Mouse (Mus musculus) cerebellum, adult 11-12 months (tissue): ENCODE data around the gene 1700025G04Rik.
A peak's percentile ranks its signal among the peaks of the same experiment; 100 is the strongest.

Source experiments
- DNase-seq: peaks from one replicate; pipeline ENCODE4 v3.0.0; 2022

The 1700025G04Rik gene

GRCm38 (mm10) chr1:152028718-152029117, 61.2 kb downstream of the 1700025G04Rik start:
- no peak for DNase-seq

GRCm38 (mm10) chr1:152026762-152027161, 63.2 kb downstream of the 1700025G04Rik start:
- peak; percentile 76 for DNase-seq

GRCm38 (mm10) chr1:152025308-152025707, 64.6 kb downstream of the 1700025G04Rik start:
- DNase-seq, result no peak

- DNase-seq, result no peak
These were observed 65.7 kb downstream of the 1700025G04Rik start for GRCm38 (mm10) chr1:152024019-152024787.

GRCm38 (mm10) chr1:152020812-152021211, 69.1 kb downstream of the 1700025G04Rik start:
- DNase-seq, result no peak

GRCm38 (mm10) chr1:152020070-152020469, 69.9 kb downstream of the 1700025G04Rik start:
- no peak for DNase-seq

GRCm38 (mm10) chr1:152019196-152019595, 70.7 kb downstream of the 1700025G04Rik start:
- no peak for DNase-seq

- DNase-seq, result peak; percentile 60
These were observed 71.6 kb downstream of the 1700025G04Rik start for GRCm38 (mm10) chr1:152018322-152018721.

- DNase-seq, result no peak
These were observed 73.3 kb downstream of the 1700025G04Rik start for GRCm38 (mm10) chr1:152016663-152017062.

GRCm38 (mm10) chr1:152015555-152016125, 74.3 kb downstream of the 1700025G04Rik start:
- DNase-seq, result no peak

- no peak for DNase-seq
These were observed 78.2 kb downstream of the 1700025G04Rik start for GRCm38 (mm10) chr1:152011741-152012140.

- DNase-seq, result no peak
These were observed 79.5 kb downstream of the 1700025G04Rik start for GRCm38 (mm10) chr1:152010251-152010980.

- DNase-seq, result no peak
These were observed 81.4 kb downstream of the 1700025G04Rik start for GRCm38 (mm10) chr1:152008473-152008991.

- DNase-seq, result no peak
These were observed 83.4 kb downstream of the 1700025G04Rik start for GRCm38 (mm10) chr1:152006529-152006928.

- DNase-seq, result no peak
These were observed 85.4 kb downstream of the 1700025G04Rik start for GRCm38 (mm10) chr1:152004509-152004908.

- DNase-seq, result no peak
These were observed 89.5 kb downstream of the 1700025G04Rik start for GRCm38 (mm10) chr1:152000461-152000860.

- DNase-seq, result peak; percentile 67
These were observed 90.5 kb downstream of the 1700025G04Rik start for GRCm38 (mm10) chr1:151999424-151999842.

- DNase-seq, result no peak
These were observed 91.2 kb downstream of the 1700025G04Rik start for GRCm38 (mm10) chr1:151998721-151999206.

GRCm38 (mm10) chr1:151997591-151997990, 92.3 kb downstream of the 1700025G04Rik start:
- DNase-seq, result no peak

GRCm38 (mm10) chr1:151995948-151996697, 93.8 kb downstream of the 1700025G04Rik start:
- DNase-seq, result no peak

- DNase-seq, result peak; percentile 79
These were observed 95.7 kb downstream of the 1700025G04Rik start for GRCm38 (mm10) chr1:151994271-151994670.

- DNase-seq, result no peak
These were observed 98.4 kb downstream of the 1700025G04Rik start for GRCm38 (mm10) chr1:151991505-151991904.
